In genomic region chr2:139677065-139677762, GRCm38 (mm10) we compare ENCODE assay signal across 8 mouse cellular contexts. TPM values are rescaled to one million over a fixed set of nuclear protein-coding genes. Genes with fewer than 3 reads are reported as not detected.
DNase-seq lines count a peak whose midpoint lies in the region; ATAC-seq and TF ChIP-seq lines count a peak whose summit lies in the region.

No protein-coding gene starts in this region.

- no peaks in the 10 kb centered on the region for H3K36me3 ChIP-seq in embryonic facial prominence, embryonic 15.5 days
- H3K36me3 ChIP-seq in kidney, adult 2 months (ENCODE audit: control insufficient read depth, insufficient read depth, low read length): no peaks in the 10 kb centered on the region
- H3K36me3 ChIP-seq in midbrain, embryonic 11.5 days (ENCODE audit: control insufficient read depth, insufficient read depth, low read length): no peaks in the 10 kb centered on the region
- H3K36me3 ChIP-seq in stomach, embryonic 14.5 days (ENCODE audit: control insufficient read depth, insufficient read depth, low read length): no peaks in the 10 kb centered on the region

- no peak for TF ChIP-seq CTCF in brain, embryonic 14.5 days (IDR thresholded peaks at IDR 0.05; ENCODE audit: borderline replicate concordance, extremely low read depth, insufficient read depth, insufficient read length)
- TF ChIP-seq CTCF in kidney, adult 2 months (conservative IDR thresholded peaks at IDR 0.05; ENCODE audit: insufficient read depth, insufficient read length, low read depth, low read length): no peak

- peaks cover 15% of the 10 kb centered on the region for H3K27me3 ChIP-seq in embryonic facial prominence, embryonic 15.5 days
- H3K27me3 ChIP-seq in kidney, adult 2 months (replicated peaks; ENCODE audit: control insufficient read depth, insufficient read depth, low read length): no peaks in the 10 kb centered on the region; the same call in 1 of the 2 replicates
- H3K27me3 ChIP-seq in midbrain, embryonic 11.5 days (ENCODE audit: control insufficient read depth, insufficient read depth, low read length): peaks cover 16% of the 10 kb centered on the region
- no peaks in the 10 kb centered on the region for H3K27me3 ChIP-seq in stomach, embryonic 14.5 days (ENCODE audit: control insufficient read depth, insufficient read depth, low read length)

- peaks cover 17% of the 10 kb centered on the region for H3K4me1 ChIP-seq in embryonic facial prominence, embryonic 15.5 days
- peaks cover 2% of the 10 kb centered on the region; the same call in 1 of the 2 replicates for H3K4me1 ChIP-seq in kidney, adult 2 months (ENCODE audit: control insufficient read depth, insufficient read depth, low read length)
- peaks cover 12% of the 10 kb centered on the region for H3K4me1 ChIP-seq in midbrain, embryonic 11.5 days (ENCODE audit: control insufficient read depth, insufficient read depth, low read length)
- 0 out of 2 replicates have a peak, but pooled peaks cover 2% of the 10 kb centered on the region for H3K4me1 ChIP-seq in stomach, embryonic 14.5 days (ENCODE audit: control insufficient read depth, insufficient read depth, low read length)

- H3K9ac ChIP-seq in embryonic facial prominence, embryonic 15.5 days: peak overlapping the region; percentile 65
- peak overlapping the region; percentile 81 for H3K9ac ChIP-seq in midbrain, embryonic 11.5 days (ENCODE audit: low read length)
- peak overlapping the region; percentile 80 for H3K9ac ChIP-seq in stomach, embryonic 14.5 days (replicated peaks; ENCODE audit: low read depth, low read length)

- H3K9me3 ChIP-seq in embryonic facial prominence, embryonic 15.5 days (replicated peaks): no peaks in the 10 kb centered on the region
- no peaks in the 10 kb centered on the region for H3K9me3 ChIP-seq in midbrain, embryonic 11.5 days (ENCODE audit: control insufficient read depth, low read length)
- no peaks in the 10 kb centered on the region for H3K9me3 ChIP-seq in stomach, embryonic 14.5 days (ENCODE audit: control insufficient read depth, low read depth, low read length)

- H3K27ac ChIP-seq in embryonic facial prominence, embryonic 15.5 days (replicated peaks): peak overlapping the region; percentile 82; the same call in 1 of the 2 replicates
- H3K27ac ChIP-seq in kidney, adult 2 months (ENCODE audit: insufficient read depth, low read depth, low read length): no peak overlapping the region
- no peak overlapping the region for H3K27ac ChIP-seq in midbrain, embryonic 11.5 days (ENCODE audit: low read depth, low read length)
- no peak overlapping the region for H3K27ac ChIP-seq in stomach, embryonic 14.5 days (ENCODE audit: low read length)

- peak; percentile 80 for DNase-seq in brain, embryonic 14.5 days (ENCODE audit: low read depth)
- DNase-seq in heart, adult 8-10 months (ENCODE audit: low spot score): peak; percentile 48
- DNase-seq in kidney, adult 2 months: peak; percentile 67
- peak; percentile 75 for DNase-seq in left cerebral cortex, postnatal 4 days
- peak; percentile 97 for DNase-seq in midbrain, embryonic 11.5 days (ENCODE audit: low spot score, missing footprints)

- peak overlapping the region; percentile 98 for H3K4me2 ChIP-seq in embryonic facial prominence, embryonic 15.5 days (replicated peaks)
- H3K4me2 ChIP-seq in midbrain, embryonic 11.5 days: peak overlapping the region; percentile 100
- H3K4me2 ChIP-seq in stomach, embryonic 14.5 days (replicated peaks; ENCODE audit: low read depth, low read length): peak overlapping the region; percentile 99

- TF ChIP-seq POLR2A in brain, embryonic 14.5 days (IDR thresholded peaks at IDR 0.05; ENCODE audit: borderline replicate concordance, extremely low read depth, insufficient read depth, insufficient read length, poor library complexity, severe bottlenecking): no peak
- TF ChIP-seq POLR2A in kidney, adult 2 months (IDR thresholded peaks at IDR 0.05; ENCODE audit: low read depth, low read length): peak; percentile 23

- WGBS in embryonic facial prominence, embryonic 15.5 days: under 1% methylated on average over 52 of the region's 52 CpGs
- WGBS in kidney, adult 2 months: under 1% methylated on average over 52 of the region's 52 CpGs
- under 1% methylated on average over 52 of the region's 52 CpGs for WGBS in midbrain, embryonic 11.5 days
- WGBS in stomach, embryonic 14.5 days: under 1% methylated on average over 52 of the region's 52 CpGs

- ATAC-seq in embryonic facial prominence, embryonic 15.5 days (ENCODE audit: insufficient number of reproducible peaks, low FRiP score, low TSS enrichment, low read depth): peak; percentile 65; the same call in 1 of the 2 replicates
- peak; percentile 58 for ATAC-seq in midbrain, embryonic 11.5 days (ENCODE audit: low FRiP score)
- ATAC-seq in stomach, embryonic 14.5 days (ENCODE audit: insufficient number of reproducible peaks, insufficient read depth, low FRiP score, low read depth): peak; percentile 66
- ATAC-seq in activated CD4-positive, CD25-positive, alpha-beta regulatory T cell, adult 4 months: no peak

- intact Hi-C loops in left cerebral cortex, postnatal 4 days (cut with DNase I): no loop called here

- peak overlapping the region; percentile 88 for H3K4me3 ChIP-seq in embryonic facial prominence, embryonic 15.5 days (replicated peaks)
- H3K4me3 ChIP-seq in kidney, adult 2 months (ENCODE audit: insufficient read depth, low read depth, low read length): peak overlapping the region; percentile 64
- peak overlapping the region; percentile 84 for H3K4me3 ChIP-seq in midbrain, embryonic 11.5 days (ENCODE audit: low read depth, low read length)
- peak overlapping the region; percentile 89 for H3K4me3 ChIP-seq in stomach, embryonic 14.5 days (ENCODE audit: low read depth, low read length)

RNA-seq across cellular contexts. Expression of gene Ism1, which starts 0.8 kb away (rescaled TPM):
- 0.91 and 1.2 TPM in 2 replicates for polyA plus RNA-seq in brain, embryonic 14.5 days (2012; rRNA removed)
- 4.1 and 4.2 TPM in 2 replicates for polyA plus RNA-seq in embryonic facial prominence, embryonic 15.5 days (2015; fragmentation: Nextera tagmentation; extraction: Ambion mirVana)
- 1 to 10 TPM in 3 of 4 experiments, under 1 TPM in 1; 0.73 to 1.6 (median 1.3) TPM for total RNA-seq in heart, adult 8-10 months (2022)
- polyA plus RNA-seq in kidney, adult 2 months (2012; rRNA removed): 0.67 and 0.90 TPM in 2 replicates
- 1 to 10 TPM; 2.5 to 3.2 TPM for total RNA-seq in left cerebral cortex, postnatal 4 days (2021)
- polyA plus RNA-seq in midbrain, embryonic 11.5 days (2014; fragmentation: Nextera tagmentation; extraction: Ambion mirVana): 0.55 and 0.56 TPM in 2 replicates
- 2.9 and 3.2 TPM in 2 replicates for polyA plus RNA-seq in stomach, embryonic 14.5 days (2014; fragmentation: Nextera tagmentation; extraction: Ambion mirVana)
- not detected for polyA plus RNA-seq in activated CD4-positive, CD25-positive, alpha-beta regulatory T cell, adult 4 months (2017; shearing (Covaris generic))
